Mouse (Mus musculus) mature B cell (primary cell): ENCODE data around the gene 5730522E02Rik.

ENCODE experiments used
- in situ Hi-C: fragments of 300-500 bp; cut with MboI; formaldehyde crosslinking; loops from 2 replicates; pipeline ENCODE4 v1.14.3; 2019

Gene 5730522E02Rik

DNA sequence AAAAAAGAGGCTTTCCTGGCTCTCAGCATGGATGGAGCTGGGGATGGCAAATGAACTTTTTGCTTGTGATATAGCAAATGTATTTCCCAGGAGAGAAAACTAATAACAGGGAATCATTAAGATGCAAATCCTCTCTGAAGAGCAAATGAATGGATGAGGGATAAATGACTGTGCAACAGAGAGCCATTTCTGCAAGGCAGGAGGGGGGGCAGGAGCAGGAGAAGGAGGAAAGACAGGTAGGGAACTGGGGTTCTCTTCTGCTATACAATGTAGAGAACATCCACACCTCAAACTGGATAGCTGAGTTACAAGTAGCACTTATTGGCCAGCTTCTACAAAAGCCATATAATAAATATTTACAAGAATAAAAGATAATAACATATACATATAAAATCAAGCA is 390.8 kb downstream of the 5730522E02Rik start:
- in situ Hi-C loops: no loop called here

- in situ Hi-C loops: no loop called here
Observed at GRCm38 (mm10) chr11:25813446-25813845, 397.1 kb downstream of the 5730522E02Rik start.

- in situ Hi-C loops: no loop called here
Observed at GRCm38 (mm10) chr11:25787691-25788090, 422.9 kb downstream of the 5730522E02Rik start.

GRCm38 (mm10) chr11:25772231-25772630 is 438.3 kb downstream of the 5730522E02Rik start:
- in situ Hi-C loops: no loop called here

DNA sequence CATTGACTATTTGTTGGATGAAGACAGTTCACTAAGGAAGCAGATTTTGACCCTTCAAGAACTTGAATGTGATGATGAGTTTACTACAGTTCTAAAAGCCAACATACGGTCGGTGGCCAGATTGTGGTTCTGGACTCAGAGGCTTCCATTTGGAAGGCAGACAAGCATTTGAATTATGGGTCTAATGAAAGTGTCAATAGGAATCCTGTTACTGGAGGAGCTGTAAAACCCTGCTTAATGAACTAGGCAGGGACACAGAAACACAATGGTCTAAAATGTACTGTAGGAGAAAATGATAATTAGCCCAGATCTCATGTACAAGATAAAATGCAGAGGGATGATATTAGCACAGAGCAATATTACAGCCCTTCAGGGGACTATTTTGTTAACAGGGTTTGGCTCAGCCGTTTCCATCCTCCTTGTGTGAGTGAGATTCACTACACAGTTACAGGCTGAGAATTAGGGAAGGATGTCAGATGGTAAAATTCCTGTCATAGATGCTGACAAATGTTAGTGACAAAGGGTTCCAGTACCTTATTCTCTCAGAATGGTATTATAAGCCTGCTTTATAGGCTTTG is 439.5 kb downstream of the 5730522E02Rik start:
- in situ Hi-C loops: no loop called here

DNA sequence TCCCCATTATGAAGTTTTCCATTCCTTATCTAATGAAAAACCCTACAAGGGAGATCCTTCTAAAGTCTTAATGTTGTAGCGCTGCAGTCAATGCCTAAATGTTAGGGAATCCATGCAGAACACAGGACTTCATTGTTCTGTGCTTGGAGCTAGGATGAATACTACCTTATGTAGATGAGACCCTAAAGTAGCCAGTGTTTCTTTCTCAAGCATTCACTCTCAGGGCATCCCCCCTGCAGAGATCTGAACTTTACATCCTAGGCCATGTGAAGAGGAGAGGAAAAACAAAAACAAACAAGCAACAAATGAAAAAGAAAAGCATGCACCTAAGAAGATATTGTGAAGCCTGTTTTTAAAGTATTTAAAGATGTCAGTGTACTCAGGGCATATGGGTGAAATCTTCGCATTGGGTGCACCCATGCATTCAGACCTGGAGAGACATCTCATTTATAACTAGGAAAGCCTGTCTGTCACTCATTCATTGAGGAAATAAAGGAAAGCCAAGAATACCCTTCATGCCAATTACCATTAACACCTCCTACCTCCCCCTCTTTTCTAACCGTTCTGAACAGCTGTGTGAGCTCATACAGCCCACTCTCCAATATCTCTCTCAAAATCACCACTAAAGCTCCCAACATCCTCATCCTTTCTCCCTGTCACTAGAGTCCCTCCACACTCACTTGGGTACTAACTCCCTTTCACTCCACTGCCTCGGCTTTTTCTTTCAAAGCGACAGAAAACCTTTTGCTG is 442.8 kb downstream of the 5730522E02Rik start:
- in situ Hi-C loops: no loop called here

- in situ Hi-C loops: no loop called here
Observed at GRCm38 (mm10) chr11:25753156-25753899, 457.2 kb downstream of the 5730522E02Rik start.

DNA sequence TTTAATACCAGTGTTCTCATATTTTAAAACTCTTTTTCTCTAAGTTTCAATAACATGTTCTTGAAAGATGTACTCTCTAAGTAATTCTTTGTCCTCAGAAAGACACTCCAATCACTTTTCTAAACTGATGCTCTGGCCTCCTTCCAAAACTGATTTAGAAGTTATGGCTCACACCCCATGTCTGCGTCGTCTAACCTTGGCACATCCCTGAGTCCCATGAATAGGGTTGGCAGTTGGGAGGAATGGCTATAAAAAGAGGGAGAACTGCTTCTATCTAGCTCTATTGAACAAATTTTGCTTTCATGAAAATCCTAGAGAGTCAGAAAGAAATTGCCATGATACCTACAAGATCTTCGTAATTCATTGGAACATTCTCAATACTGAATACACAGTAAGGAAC is 458.1 kb downstream of the 5730522E02Rik start:
- in situ Hi-C loops: no loop called here

DNA sequence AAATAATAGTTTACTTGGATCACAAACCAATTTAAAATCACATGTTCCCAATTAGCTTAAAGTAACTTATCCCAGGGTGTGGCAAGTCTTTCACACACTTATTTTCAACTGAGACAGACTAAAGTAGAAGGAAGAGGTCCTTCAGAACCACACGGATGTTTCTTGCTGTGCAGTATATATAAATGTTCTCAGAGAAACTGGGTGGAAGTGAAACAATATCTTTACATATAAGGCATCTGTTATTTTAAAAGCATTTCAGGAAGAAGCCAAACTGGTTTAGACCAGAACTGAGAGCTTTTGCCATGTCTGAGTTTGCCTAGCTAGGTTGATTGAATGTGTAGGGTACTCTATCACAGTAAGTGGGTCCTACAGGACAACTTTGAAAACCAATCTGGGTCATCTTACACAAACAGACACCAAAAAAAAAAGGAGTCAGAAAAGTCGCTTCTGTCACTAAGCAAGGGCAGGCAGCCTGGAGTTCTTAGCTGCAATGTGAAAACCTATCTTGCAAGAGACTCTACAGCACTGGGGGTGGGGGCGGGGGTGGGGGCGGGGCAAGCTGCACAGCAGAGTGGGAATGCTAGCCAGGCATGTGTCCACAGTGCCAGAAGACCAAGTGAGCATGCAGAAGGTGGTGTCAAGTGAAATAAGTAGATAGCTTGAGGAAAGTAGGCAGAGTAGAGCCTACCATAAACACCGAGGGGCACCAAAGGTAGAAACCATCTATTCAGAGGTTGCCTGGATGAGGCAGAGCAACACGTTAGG is 463.3 kb downstream of the 5730522E02Rik start:
- in situ Hi-C loops: no loop called here

DNA sequence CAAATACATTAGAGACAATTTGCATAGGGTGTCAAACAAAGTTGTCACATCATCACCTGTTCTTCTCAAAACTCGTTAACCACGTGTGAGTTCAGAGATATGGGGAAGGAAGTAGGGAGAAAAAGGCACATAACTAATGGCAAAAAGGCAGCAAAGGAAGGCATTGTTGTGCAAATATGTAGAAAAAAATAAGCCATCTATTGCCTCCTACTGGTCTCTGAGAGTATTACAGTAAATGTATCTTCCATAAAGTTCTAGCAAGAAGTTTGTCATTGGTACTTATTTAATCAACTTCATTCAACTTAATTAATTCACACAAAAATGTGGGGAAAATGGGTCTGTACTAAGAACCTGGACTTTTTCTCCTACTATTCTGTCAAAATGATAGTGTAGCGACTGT is 466.9 kb downstream of the 5730522E02Rik start:
- in situ Hi-C loops: no loop called here

GRCm38 (mm10) chr11:25737255-25737654 is 473.3 kb downstream of the 5730522E02Rik start:
- in situ Hi-C loops: no loop called here

GRCm38 (mm10) chr11:25729476-25729875 is 481.1 kb downstream of the 5730522E02Rik start:
- in situ Hi-C loops: no loop called here

DNA sequence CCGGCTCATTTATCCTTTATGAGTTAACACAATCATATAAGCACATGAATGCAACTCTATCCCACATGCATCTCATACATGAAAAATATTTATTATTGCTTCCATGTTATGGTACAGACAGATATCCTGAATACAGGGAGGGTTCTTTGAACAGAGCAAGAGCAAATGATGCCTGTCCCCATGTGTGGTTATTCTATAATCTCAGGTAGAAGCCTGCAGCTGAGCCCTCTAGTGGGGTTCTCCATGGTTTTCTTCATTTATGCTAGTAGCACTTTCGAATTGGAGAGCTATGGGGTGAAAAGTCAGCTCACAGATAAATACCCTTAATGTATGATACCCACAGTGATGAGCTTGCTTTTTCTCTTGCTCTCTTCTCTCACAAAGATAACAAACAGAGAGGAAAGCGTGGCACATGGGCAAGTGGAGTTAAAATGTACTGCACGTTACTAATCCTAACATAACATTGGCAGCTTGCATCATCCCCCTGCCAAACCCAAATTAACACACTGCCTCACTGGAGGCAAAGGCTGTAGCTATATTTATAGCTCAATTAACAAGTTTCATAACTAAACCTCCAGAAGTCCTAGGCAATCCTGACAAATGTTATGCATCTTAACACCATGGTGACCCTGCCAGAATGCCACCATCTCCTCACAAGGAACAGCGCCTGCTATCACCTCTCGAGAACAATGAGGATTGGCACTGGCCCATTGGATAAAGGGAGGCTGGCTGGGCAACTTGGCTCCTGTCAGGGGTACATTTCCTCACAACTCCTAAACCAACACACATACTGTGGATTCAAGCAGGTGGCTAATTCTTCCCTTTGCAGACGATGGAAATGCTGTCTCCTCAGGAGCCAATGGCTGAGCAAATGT is 494.9 kb downstream of the 5730522E02Rik start:
- in situ Hi-C loops: no loop called here

GRCm38 (mm10) chr11:25710559-25710958 is 500.0 kb downstream of the 5730522E02Rik start:
- in situ Hi-C loops: no loop called here

GRCm38 (mm10) chr11:25709892-25710291 is 500.7 kb downstream of the 5730522E02Rik start:
- in situ Hi-C loops: no loop called here

GRCm38 (mm10) chr11:25704332-25705168 is 506.0 kb downstream of the 5730522E02Rik start:
- in situ Hi-C loops: no loop called here

- in situ Hi-C loops: no loop called here
Observed at GRCm38 (mm10) chr11:25702791-25703190, 507.8 kb downstream of the 5730522E02Rik start.

GRCm38 (mm10) chr11:25697508-25698193 is 512.9 kb downstream of the 5730522E02Rik start:
- in situ Hi-C loops: no loop called here

GRCm38 (mm10) chr11:25696168-25696567 is 514.4 kb downstream of the 5730522E02Rik start:
- in situ Hi-C loops: no loop called here

GRCm38 (mm10) chr11:25684731-25685130 is 525.8 kb downstream of the 5730522E02Rik start:
- in situ Hi-C loops: no loop called here
